8 mouse cellular contexts compared by ENCODE assay signal in the genomic region with DNA sequence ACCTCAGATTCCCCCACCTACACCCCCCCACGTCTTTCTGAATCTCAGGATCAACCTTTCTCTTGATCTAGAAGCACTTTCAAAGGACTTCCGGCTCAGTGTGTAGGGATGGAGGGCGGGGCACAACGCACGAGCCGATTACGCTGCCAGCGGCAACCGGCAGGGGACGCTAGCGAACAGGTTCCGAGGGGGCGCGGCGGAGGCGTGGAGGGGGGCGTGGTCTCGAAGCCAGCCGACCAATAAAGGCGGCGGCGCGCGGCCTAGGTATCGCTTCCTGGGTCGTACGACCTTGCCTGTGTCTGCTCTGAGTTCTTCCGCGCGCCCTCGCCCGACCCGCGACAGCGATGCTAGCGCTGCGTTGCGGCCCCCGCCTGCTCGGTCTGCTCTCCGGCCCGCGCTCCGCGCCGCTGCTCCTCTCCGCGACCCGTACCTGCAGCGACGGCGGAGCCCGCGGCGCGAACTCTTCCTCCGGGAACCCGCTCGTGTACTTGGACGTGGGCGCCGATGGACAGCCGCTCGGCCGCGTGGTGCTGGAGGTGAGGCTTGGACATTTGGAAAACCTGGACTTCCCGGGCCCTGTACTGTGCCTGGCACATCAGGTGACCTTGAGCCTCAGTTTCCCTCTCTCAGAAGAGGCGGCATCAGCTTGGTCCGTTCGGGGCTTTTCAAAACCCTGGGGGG. TPM values are rescaled to one million over a fixed set of nuclear protein-coding genes. Genes with fewer than 3 reads are reported as not detected.
DNase-seq lines count a peak whose midpoint lies in the region; ATAC-seq and TF ChIP-seq lines count a peak whose summit lies in the region.

A gene (plus strand): TSS at position 267 of the 681 bp plus-strand sequence.

- H3K4me2 ChIP-seq in forebrain, postnatal 0 days (ENCODE audit: low read depth), result peak within 1 kb of the TSS; percentile 96
- H3K4me2 ChIP-seq in lung, embryonic 15.5 days, result peak within 1 kb of the TSS; percentile 88

- peak; percentile 95 for TF ChIP-seq CTCF in G1E (IDR thresholded peaks at IDR 0.05; ENCODE audit: low read depth, low read length)
- peak; percentile 100 for TF ChIP-seq CTCF in forebrain, postnatal 0 days (IDR thresholded peaks at IDR 0.05; ENCODE audit: low read depth)

- peak; percentile 80 for ATAC-seq in G1E (ENCODE audit: extremely low read depth, insufficient number of reproducible peaks, low FRiP score, poor library complexity, severe bottlenecking)
- peak; percentile 97 for ATAC-seq in forebrain, postnatal 0 days
- peak; percentile 90 for ATAC-seq in lung, embryonic 15.5 days (ENCODE audit: borderline replicate concordance, extremely low read depth, low FRiP score, low TSS enrichment)

- DNase-seq in G1E (ENCODE audit: low spot score), result peak; percentile 91
- peak; percentile 93 to 99 for DNase-seq in cerebellum, adult 18-20 months
- peak; percentile 98 for DNase-seq in forebrain, postnatal 0 days
- DNase-seq in heart, postnatal 4 days, result peak; percentile 99
- peak; percentile 90 to 95 for DNase-seq in layer of hippocampus, adult 8-10 months (ENCODE audit: low spot score in 2 of 2)
- DNase-seq in ovary, adult 18-20 months (ENCODE audit: low spot score), result peak; percentile 89
- peak; percentile 98 for DNase-seq in thymus, postnatal 0 days (ENCODE audit: low spot score)

- peak within 1 kb of the TSS; percentile 46; the same call in 1 of the 2 replicates for H3K27ac ChIP-seq in forebrain, postnatal 0 days (ENCODE audit: low read depth, low read length)
- H3K27ac ChIP-seq in lung, embryonic 15.5 days, result peak within 1 kb of the TSS; percentile 35

- H3K9me3 ChIP-seq in G1E (replicated peaks), result no peaks in the 10 kb centered on the region
- no peaks in the 10 kb centered on the region for H3K9me3 ChIP-seq in forebrain, postnatal 0 days (ENCODE audit: low read length)
- no peaks in the 10 kb centered on the region for H3K9me3 ChIP-seq in lung, embryonic 15.5 days

- peak within 1 kb of the TSS; percentile 81 for H3K9ac ChIP-seq in forebrain, postnatal 0 days
- H3K9ac ChIP-seq in lung, embryonic 15.5 days, result peak within 1 kb of the TSS; percentile 71

- 3% methylated on average over 69 of the region's 70 CpGs for WGBS in forebrain, postnatal 0 days
- under 1% methylated on average over 70 of the region's 70 CpGs for WGBS in lung, embryonic 15.5 days

- H3K36me3 ChIP-seq in G1E (replicated peaks), result peaks cover 40% of the 10 kb centered on the region
- peaks cover 24% of the 10 kb centered on the region for H3K36me3 ChIP-seq in forebrain, postnatal 0 days (ENCODE audit: insufficient read depth)
- peaks cover 16% of the 10 kb centered on the region for H3K36me3 ChIP-seq in lung, embryonic 15.5 days

- H3K27me3 ChIP-seq in G1E (ENCODE audit: insufficient read depth, low read length), result peaks cover 4% of the 10 kb centered on the region; the same call in 1 of the 2 replicates
- no peaks in the 10 kb centered on the region for H3K27me3 ChIP-seq in forebrain, postnatal 0 days (ENCODE audit: insufficient read depth, low read length)
- H3K27me3 ChIP-seq in lung, embryonic 15.5 days, result no peaks in the 10 kb centered on the region

- peak within 1 kb of the TSS; percentile 86 for H3K4me3 ChIP-seq in G1E (ENCODE audit: low read depth, low read length)
- peak within 1 kb of the TSS; percentile 86 for H3K4me3 ChIP-seq in forebrain, postnatal 0 days (ENCODE audit: low read depth, low read length)
- peak within 1 kb of the TSS; percentile 86 for H3K4me3 ChIP-seq in lung, embryonic 15.5 days

- peaks cover 26% of the 10 kb centered on the region for H3K4me1 ChIP-seq in G1E (ENCODE audit: insufficient read depth, low read depth, low read length)
- H3K4me1 ChIP-seq in forebrain, postnatal 0 days (ENCODE audit: insufficient read depth), result peaks cover 10% of the 10 kb centered on the region
- H3K4me1 ChIP-seq in lung, embryonic 15.5 days, result peaks cover 20% of the 10 kb centered on the region

RNA-seq across cellular contexts. Expression of the gene that starts here (rescaled TPM):
- total RNA-seq in G1E (2014; fragmentation: Nextera tagmentation) (55.6 and 74.2 TPM in 2 replicates), G1E (2017) (13.9 and 15.0 TPM in 2 replicates)
- polyA plus RNA-seq in G1E (2012), result 41.0 and 52.7 TPM in 2 replicates
- 33.3 and 39.7 TPM in 2 replicates for total RNA-seq in forebrain, postnatal 0 days (2014; rRNA removed)
- polyA plus RNA-seq in forebrain, postnatal 0 days (2015; fragmentation: Nextera tagmentation; extraction: Ambion mirVana), result 35.0 and 35.3 TPM in 2 replicates
- 100 to 1,000 TPM; 188 to 208 TPM for total RNA-seq in heart, postnatal 4 days (2021)
- total RNA-seq in layer of hippocampus, adult 8-10 months (2022), result 10 to 100 TPM; 25.5 to 30.6 (median 27.9) TPM
- polyA plus RNA-seq in lung, embryonic 15.5 days (2015; fragmentation: Nextera tagmentation; extraction: Ambion mirVana), result 23.1 and 24.3 TPM in 2 replicates
- polyA plus RNA-seq in thymus, postnatal 0 days (2015; fragmentation: Nextera tagmentation; extraction: Ambion mirVana), result 30.4 and 37.2 TPM in 2 replicates

Comparison
In these comparisons a context has a peak if more than half of its experiments do, and no peak if none do; other contexts are left out.
1. Peak in every context shown above with its lines: DNase-seq, ATAC-seq, H3K4me3 ChIP-seq and H3K27ac ChIP-seq.